Mouse (Mus musculus) effector memory CD4-positive, alpha-beta T cell, adult 7 months (primary cell): Measurements from ENCODE around the gene Tktl1. TPM values are rescaled to one million over a fixed set of nuclear protein-coding genes. Genes with fewer than 3 reads are reported as not detected.

Experiments
- polyA plus RNA-seq: library from polyadenylated mRNA; unstranded; fragments of 100-300 nt; shearing (Covaris generic); gene quantifications from one replicate; pipeline ENCODE4 v1.2.1, GENCODE M21; 2017

The Tktl1 gene
- polyA plus RNA-seq: not detected

DNA sequence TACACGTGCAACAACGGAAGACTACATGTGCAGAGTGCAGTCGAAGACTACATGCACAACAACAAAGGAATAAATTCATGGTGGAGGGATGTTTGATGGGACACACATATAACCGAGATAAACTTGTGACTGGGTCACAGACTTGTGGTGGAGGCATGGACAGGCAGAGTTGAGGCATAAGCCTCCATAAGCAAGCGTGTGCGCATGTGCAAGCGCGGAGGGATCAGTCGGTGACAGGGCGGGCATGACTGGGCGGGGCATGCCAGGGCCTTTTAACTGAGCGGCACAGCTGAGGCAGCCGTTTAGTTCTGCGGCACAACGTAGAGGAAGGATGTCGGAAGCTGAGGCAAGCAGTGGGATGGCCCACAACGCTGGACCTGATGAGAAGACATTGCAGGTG is at the start of gene Tktl1:
Tktl1 (plus strand) TSS at position 301 of the 400 bp plus-strand sequence.

DNA sequence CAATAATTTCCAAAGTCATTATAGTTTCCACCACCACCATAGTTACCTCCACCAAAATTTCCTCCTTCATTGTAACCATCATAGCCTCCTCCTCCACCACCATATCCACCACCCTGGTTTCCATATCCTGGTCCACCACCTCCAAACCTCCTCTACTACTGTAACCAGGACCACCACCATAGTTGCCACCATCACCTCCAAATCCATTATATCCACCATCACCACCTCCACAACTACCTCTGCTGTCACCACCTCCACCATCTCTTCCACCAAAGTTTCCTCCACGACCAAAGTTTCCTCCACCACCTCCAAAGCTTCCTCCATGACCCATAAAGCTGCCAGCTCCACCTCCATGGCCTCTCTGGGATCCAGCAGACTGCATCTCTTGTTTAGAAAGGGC is 41.8 kb upstream of the Tktl1 start, which contains the start of gene Mecp2:
Mecp2 (minus strand) TSS at position 101 of the 400 bp plus-strand sequence.

DNA sequence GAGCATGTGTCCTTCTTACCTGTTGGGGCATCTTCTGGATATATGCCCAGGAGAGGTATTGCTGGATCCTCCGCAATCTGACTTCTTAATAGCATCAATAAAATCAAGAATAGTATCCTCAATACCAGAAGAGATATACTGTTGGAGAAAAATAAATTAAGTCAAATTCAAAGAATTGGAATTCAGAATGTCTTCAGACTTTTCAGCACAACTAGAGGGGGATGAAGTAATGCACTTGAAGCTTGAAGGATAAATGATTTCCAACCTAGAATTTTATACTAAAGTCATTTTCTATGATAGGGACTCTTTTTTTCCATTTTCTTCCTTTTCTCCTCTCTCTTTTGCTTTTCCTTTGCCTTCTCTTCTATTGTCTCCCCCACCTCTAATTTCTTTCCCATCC is 9.3 kb upstream of the Tktl1 start, which contains the start of gene Tex28:
Tex28 (minus strand) TSS at position 101 of the 400 bp plus-strand sequence.

DNA sequence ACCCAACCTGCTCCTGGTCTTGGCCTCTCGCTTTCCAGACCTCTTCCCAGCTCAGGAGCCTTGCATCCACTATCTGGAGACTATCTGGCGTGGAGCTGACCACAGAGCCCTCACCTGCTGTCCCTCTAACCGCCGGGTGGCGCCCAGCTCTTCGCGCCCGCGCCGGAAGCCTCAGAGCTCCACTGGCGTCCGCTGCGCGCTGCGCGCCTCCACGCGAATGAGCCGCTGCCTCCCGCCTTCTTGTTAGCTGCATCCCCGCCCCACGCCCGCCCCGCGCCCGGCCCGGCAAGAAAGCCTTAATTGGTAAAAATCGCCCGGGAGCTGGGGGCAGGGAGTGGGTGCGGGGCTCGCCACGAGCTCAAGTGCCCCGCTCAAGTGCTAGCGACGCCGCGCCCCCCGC is 72.6 kb downstream of the Tktl1 start, which contains the start of gene Flna:
Flna (minus strand) TSS at position 206 of the 400 bp plus-strand sequence.

DNA sequence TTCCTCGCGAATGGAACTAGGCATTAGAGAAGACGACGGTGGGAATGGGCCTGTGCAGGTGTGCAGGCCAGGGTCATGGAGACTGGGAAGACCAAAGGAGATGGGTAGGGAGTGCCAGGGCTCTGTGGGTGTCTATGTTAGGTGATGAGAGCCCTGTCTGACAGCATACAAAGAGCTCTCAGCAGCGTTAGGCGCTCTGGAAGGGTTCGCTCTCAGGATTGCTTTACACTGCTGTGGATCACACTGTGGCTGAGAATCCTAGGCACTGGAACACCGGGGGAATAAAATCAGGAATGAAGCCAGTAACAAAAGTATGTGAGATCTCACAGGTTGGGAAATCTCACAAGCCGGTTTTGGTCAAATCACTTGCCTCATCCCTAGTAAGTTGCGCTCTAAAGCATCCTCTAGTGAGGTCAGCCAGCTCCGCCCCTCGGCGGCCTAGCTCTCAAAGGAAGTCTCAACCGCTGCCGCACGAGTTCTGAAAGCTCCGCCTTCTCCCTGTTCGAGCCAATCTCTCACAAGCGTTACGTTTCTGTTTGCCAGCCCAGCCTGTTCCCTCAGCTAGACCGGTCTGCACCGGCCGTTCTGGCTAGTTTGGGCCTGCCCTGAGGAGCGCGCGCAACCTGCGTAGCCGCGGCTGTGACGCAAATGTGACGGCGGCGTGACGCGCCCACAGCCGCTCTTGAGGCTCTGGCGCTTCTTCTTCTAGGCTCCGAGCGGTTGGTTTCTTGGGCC is 77.3 kb downstream of the Tktl1 start, which contains the start of gene Emd:
Emd (plus strand) TSS at position 535 of the 735 bp plus-strand sequence.

Other genes with a start within 250 kb of the Tktl1 start
- gene Renbp, start 246.4 kb upstream of the Tktl1 start, polyA plus RNA-seq: 1.8 TPM
- 31.7 TPM for gene Hcfc1, start 210.9 kb upstream of the Tktl1 start, polyA plus RNA-seq
- 143 TPM for gene Irak1, start 153.3 kb upstream of the Tktl1 start, polyA plus RNA-seq
- gene Opn1mw, start 49.8 kb upstream of the Tktl1 start, polyA plus RNA-seq: not detected
- gene Mecp2, start 41.9 kb upstream of the Tktl1 start, polyA plus RNA-seq: 53.0 TPM
- not detected for gene Tex28, start 9.4 kb upstream of the Tktl1 start, polyA plus RNA-seq
- gene Flna, start 72.6 kb downstream of the Tktl1 start, polyA plus RNA-seq: 384 TPM
- 81.4 TPM for gene Emd, start 77.4 kb downstream of the Tktl1 start, polyA plus RNA-seq
- 111 TPM for gene Rpl10, start 93.6 kb downstream of the Tktl1 start, polyA plus RNA-seq
- 109 TPM for gene Taz, start 104.7 kb downstream of the Tktl1 start, polyA plus RNA-seq
- gene Dnase1l1, start 105.1 kb downstream of the Tktl1 start, polyA plus RNA-seq: 18.5 TPM
- gene Atp6ap1, start 119.8 kb downstream of the Tktl1 start, polyA plus RNA-seq: 138 TPM
- gene Gdi1, start 127.7 kb downstream of the Tktl1 start, polyA plus RNA-seq: 206 TPM
- 57.9 TPM for gene Fam50a, start 135.8 kb downstream of the Tktl1 start, polyA plus RNA-seq
- 1.1 TPM for gene Plxna3, start 151.8 kb downstream of the Tktl1 start, polyA plus RNA-seq
- 15.3 TPM for gene Lage3, start 176.4 kb downstream of the Tktl1 start, polyA plus RNA-seq
- gene Ubl4a, start 196.0 kb downstream of the Tktl1 start, polyA plus RNA-seq: 39.3 TPM
- gene Slc10a3, start 196.1 kb downstream of the Tktl1 start, polyA plus RNA-seq: 27.0 TPM
- 15.6 TPM for gene Fam3a, start 216.0 kb downstream of the Tktl1 start, polyA plus RNA-seq
- gene Ikbkg, start 216.0 kb downstream of the Tktl1 start, polyA plus RNA-seq: 33.0 TPM